Mouse (Mus musculus): ENCODE data around the gene Ahnak2. TPM values are rescaled to one million over a fixed set of nuclear protein-coding genes. Genes with fewer than 3 reads are reported as not detected.

Gene Ahnak2
- polyA plus RNA-seq, 1 experiment from 2014 or later, result 0.25 TPM

- ATAC-seq, result no peak
- peaks cover 42% of the 10 kb centered on the region for H3K27me3 ChIP-seq
- 11% methylated on average over 3 of the region's 3 CpGs for WGBS
- peak overlapping the region; percentile 97 for H3K4me2 ChIP-seq
- H3K4me1 ChIP-seq, result peaks cover 18% of the 10 kb centered on the region
- H3K4me3 ChIP-seq, result no peak overlapping the region
- no peaks in the 10 kb centered on the region for H3K9me3 ChIP-seq (replicated peaks)
- no peak overlapping the region for H3K27ac ChIP-seq
- H3K36me3 ChIP-seq (ENCODE audit: poor library complexity, severe bottlenecking), result no peaks in the 10 kb centered on the region
- no peak overlapping the region for H3K9ac ChIP-seq
These were observed 460 bp upstream of the Ahnak2 start for GRCm38 (mm10) chr12:112802917-112803316.

- Histone ChIP-seq H3K9me3 (replicated peaks) (no peaks in the 10 kb centered on the region), H3K4me2 (no peak overlapping the region), H3K9ac (no peak overlapping the region), H3K27ac (no peak overlapping the region), H3K27me3 (peaks cover 39% of the 10 kb centered on the region), H3K4me1 (peaks cover 18% of the 10 kb centered on the region), H3K4me3 (no peak overlapping the region), H3K36me3 (ENCODE audit: poor library complexity, severe bottlenecking) (no peaks in the 10 kb centered on the region)
- peak; percentile 61 for ATAC-seq
- WGBS, result 13% methylated on average over 4 of the region's 4 CpGs
These were observed 2.0 kb downstream of the Ahnak2 start for GRCm38 (mm10) chr12:112800476-112800875.

GRCm38 (mm10) chr12:112799237-112799970 is 3.1 kb downstream of the Ahnak2 start:
- Histone ChIP-seq H3K36me3 (ENCODE audit: poor library complexity, severe bottlenecking) (no peaks in the 10 kb centered on the region), H3K9ac (no peak overlapping the region), H3K4me2 (no peak overlapping the region), H3K27me3 (peaks cover 39% of the 10 kb centered on the region), H3K27ac (no peak overlapping the region), H3K4me3 (no peak overlapping the region), H3K9me3 (replicated peaks) (no peaks in the 10 kb centered on the region), H3K4me1 (peaks cover 18% of the 10 kb centered on the region)
- WGBS, result 81% methylated on average over 10 of the region's 10 CpGs
- ATAC-seq, result no peak

- Histone ChIP-seq H3K27me3 (peaks cover 39% of the 10 kb centered on the region), H3K4me1 (peaks cover 17% of the 10 kb centered on the region), H3K4me3 (no peak overlapping the region), H3K4me2 (no peak overlapping the region), H3K9me3 (replicated peaks) (no peaks in the 10 kb centered on the region), H3K9ac (no peak overlapping the region), H3K27ac (no peak overlapping the region), H3K36me3 (ENCODE audit: poor library complexity, severe bottlenecking) (no peaks in the 10 kb centered on the region)
- no peak for ATAC-seq
- 78% methylated on average over 5 of the region's 5 CpGs for WGBS
These were observed 3.7 kb downstream of the Ahnak2 start for GRCm38 (mm10) chr12:112798716-112799115.

- H3K4me2 ChIP-seq, result no peak overlapping the region
- ATAC-seq, result no peak
- H3K27ac ChIP-seq, result no peak overlapping the region
- H3K27me3 ChIP-seq, result peaks cover 38% of the 10 kb centered on the region
- H3K36me3 ChIP-seq (ENCODE audit: poor library complexity, severe bottlenecking), result no peaks in the 10 kb centered on the region
- WGBS, result 46% methylated on average over 5 of the region's 5 CpGs
- no peaks in the 10 kb centered on the region for H3K9me3 ChIP-seq (replicated peaks)
- H3K4me3 ChIP-seq, result no peak overlapping the region
- peaks cover 17% of the 10 kb centered on the region for H3K4me1 ChIP-seq
- H3K9ac ChIP-seq, result no peak overlapping the region
These were observed 4.2 kb downstream of the Ahnak2 start for GRCm38 (mm10) chr12:112798332-112798681.

GRCm38 (mm10) chr12:112797672-112798331 is 4.7 kb downstream of the Ahnak2 start:
- Histone ChIP-seq H3K4me3 (no peak overlapping the region), H3K4me1 (peaks cover 15% of the 10 kb centered on the region), H3K9ac (no peak overlapping the region), H3K36me3 (ENCODE audit: poor library complexity, severe bottlenecking) (no peaks in the 10 kb centered on the region), H3K4me2 (no peak overlapping the region), H3K27ac (no peak overlapping the region), H3K27me3 (peaks cover 33% of the 10 kb centered on the region), H3K9me3 (replicated peaks) (no peaks in the 10 kb centered on the region)
- no peak; the same call in 1 of the 2 replicates for ATAC-seq
- 65% methylated on average over 15 of the region's 15 CpGs for WGBS

- H3K4me2 ChIP-seq, result no peak overlapping the region
- H3K27me3 ChIP-seq, result peaks cover 25% of the 10 kb centered on the region
- H3K9me3 ChIP-seq (replicated peaks), result no peaks in the 10 kb centered on the region
- no peak overlapping the region for H3K9ac ChIP-seq
- ATAC-seq, result no peak
- H3K4me1 ChIP-seq, result peaks cover 8% of the 10 kb centered on the region
- no peak overlapping the region for H3K27ac ChIP-seq
- no peaks in the 10 kb centered on the region for H3K36me3 ChIP-seq (ENCODE audit: poor library complexity, severe bottlenecking)
- no peak overlapping the region for H3K4me3 ChIP-seq
- WGBS, result 63% methylated on average over 17 of the region's 17 CpGs
These were observed 5.6 kb downstream of the Ahnak2 start for GRCm38 (mm10) chr12:112796551-112797510.

- ATAC-seq, result no peak
- Histone ChIP-seq H3K27ac (no peak overlapping the region), H3K4me1 (peaks cover 5% of the 10 kb centered on the region; the same call in 1 of the 2 replicates), H3K27me3 (peaks cover 12% of the 10 kb centered on the region), H3K4me3 (no peak overlapping the region), H3K36me3 (ENCODE audit: poor library complexity, severe bottlenecking) (no peaks in the 10 kb centered on the region), H3K9me3 (replicated peaks) (no peaks in the 10 kb centered on the region), H3K9ac (no peak overlapping the region), H3K4me2 (no peak overlapping the region)
- 75% methylated on average over 18 of the region's 18 CpGs for WGBS
These were observed 6.9 kb downstream of the Ahnak2 start for GRCm38 (mm10) chr12:112795466-112796104.

GRCm38 (mm10) chr12:112794998-112795397 is 7.5 kb downstream of the Ahnak2 start:
- Histone ChIP-seq H3K27me3 (peaks cover 9% of the 10 kb centered on the region; the same call in 1 of the 2 replicates), H3K9me3 (replicated peaks) (no peaks in the 10 kb centered on the region), H3K4me1 (peaks cover 5% of the 10 kb centered on the region; the same call in 1 of the 2 replicates), H3K4me2 (no peak overlapping the region), H3K27ac (no peak overlapping the region), H3K9ac (no peak overlapping the region), H3K4me3 (no peak overlapping the region), H3K36me3 (ENCODE audit: poor library complexity, severe bottlenecking) (no peaks in the 10 kb centered on the region)
- WGBS, result 89% methylated on average over 5 of the region's 5 CpGs
- no peak for ATAC-seq

GRCm38 (mm10) chr12:112794356-112794816 is 8.1 kb downstream of the Ahnak2 start:
- H3K36me3 ChIP-seq (ENCODE audit: poor library complexity, severe bottlenecking), result no peaks in the 10 kb centered on the region
- no peak overlapping the region for H3K4me3 ChIP-seq
- no peak for ATAC-seq
- WGBS, result 34% methylated on average over 7 of the region's 7 CpGs
- H3K27me3 ChIP-seq, result peaks cover 4% of the 10 kb centered on the region; the same call in 1 of the 2 replicates
- H3K4me1 ChIP-seq, result peaks cover 5% of the 10 kb centered on the region; the same call in 1 of the 2 replicates
- H3K9me3 ChIP-seq (replicated peaks), result no peaks in the 10 kb centered on the region
- no peak overlapping the region for H3K27ac ChIP-seq
- H3K9ac ChIP-seq, result 0 out of 2 replicates have a peak overlapping the region, but pooled peaks have one; percentile 21
- H3K4me2 ChIP-seq, result no peak overlapping the region

- no peak overlapping the region for H3K27ac ChIP-seq
- H3K4me2 ChIP-seq, result no peak overlapping the region
- H3K36me3 ChIP-seq (ENCODE audit: poor library complexity, severe bottlenecking), result no peaks in the 10 kb centered on the region
- ATAC-seq, result no peak
- no peaks in the 10 kb centered on the region for H3K9me3 ChIP-seq (replicated peaks)
- no peak overlapping the region for H3K4me3 ChIP-seq
- 75% methylated on average over 13 of the region's 13 CpGs for WGBS
- H3K4me1 ChIP-seq, result peaks cover 5% of the 10 kb centered on the region; the same call in 1 of the 2 replicates
- 0 out of 2 replicates have a peak overlapping the region, but pooled peaks have one; percentile 21 for H3K9ac ChIP-seq
- H3K27me3 ChIP-seq, result no peaks in the 10 kb centered on the region
These were observed 8.7 kb downstream of the Ahnak2 start for GRCm38 (mm10) chr12:112793601-112794355.
